Mouse (Mus musculus): Measurements from ENCODE around the gene Znrf1. TPM values are rescaled to one million over a fixed set of nuclear protein-coding genes. Genes with fewer than 3 reads are reported as not detected.

The Znrf1 gene
- polyA plus RNA-seq, 1 experiment from 2014 or later = 48.7 TPM

GRCm38 (mm10) chr8:111648834-111649233 lies 112.9 kb downstream of the Znrf1 start:
- Histone ChIP-seq H3K27me3 (ENCODE audit: control insufficient read depth, insufficient read depth, low read length) (no peaks in the 10 kb centered on the region), H3K4me3 (ENCODE audit: low read depth, low read length) (no peak overlapping the region), H3K4me2 (replicated peaks; ENCODE audit: low read depth, low read length) (no peak overlapping the region), H3K27ac (ENCODE audit: low read depth, low read length) (no peak overlapping the region), H3K9me3 (ENCODE audit: control insufficient read depth, low read length) (no peaks in the 10 kb centered on the region), H3K9ac (ENCODE audit: low read depth, low read length) (no peak overlapping the region), H3K36me3 (ENCODE audit: control insufficient read depth, insufficient read depth, low read length) (no peaks in the 10 kb centered on the region), H3K4me1 (replicated peaks; ENCODE audit: control insufficient read depth, insufficient read depth, low read length) (no peaks in the 10 kb centered on the region)
- 58% methylated on average over 2 of the region's 2 CpGs for WGBS
- ATAC-seq (ENCODE audit: low FRiP score) (no peak), DNase-seq (ENCODE audit: low spot score) (no peak)

- H3K4me2 ChIP-seq (replicated peaks; ENCODE audit: low read depth, low read length) = no peak overlapping the region
- H3K4me3 ChIP-seq (ENCODE audit: low read depth, low read length) = no peak overlapping the region
- DNase-seq (ENCODE audit: low spot score) (no peak), ATAC-seq (ENCODE audit: low FRiP score) (no peak)
- no peak overlapping the region for H3K27ac ChIP-seq (ENCODE audit: low read depth, low read length)
- 86% methylated on average over 3 of the region's 3 CpGs for WGBS
- no peaks in the 10 kb centered on the region for H3K27me3 ChIP-seq (ENCODE audit: control insufficient read depth, insufficient read depth, low read length)
- H3K4me1 ChIP-seq (replicated peaks; ENCODE audit: control insufficient read depth, insufficient read depth, low read length) = no peaks in the 10 kb centered on the region
- no peak overlapping the region for H3K9ac ChIP-seq (ENCODE audit: low read depth, low read length)
- H3K36me3 ChIP-seq (ENCODE audit: control insufficient read depth, insufficient read depth, low read length) = no peaks in the 10 kb centered on the region
- H3K9me3 ChIP-seq (ENCODE audit: control insufficient read depth, low read length) = no peaks in the 10 kb centered on the region
Measured at GRCm38 (mm10) chr8:111650651-111651050, 114.8 kb downstream of the Znrf1 start.

- Histone ChIP-seq H3K36me3 (ENCODE audit: control insufficient read depth, insufficient read depth, low read length) (no peaks in the 10 kb centered on the region), H3K9me3 (ENCODE audit: control insufficient read depth, low read length) (no peaks in the 10 kb centered on the region), H3K27ac (ENCODE audit: low read depth, low read length) (no peak overlapping the region), H3K4me3 (ENCODE audit: low read depth, low read length) (no peak overlapping the region), H3K9ac (ENCODE audit: low read depth, low read length) (no peak overlapping the region), H3K4me1 (replicated peaks; ENCODE audit: control insufficient read depth, insufficient read depth, low read length) (no peaks in the 10 kb centered on the region), H3K27me3 (ENCODE audit: control insufficient read depth, insufficient read depth, low read length) (no peaks in the 10 kb centered on the region), H3K4me2 (replicated peaks; ENCODE audit: low read depth, low read length) (no peak overlapping the region)
- 96% methylated on average over 2 of the region's 2 CpGs for WGBS
- DNase-seq (ENCODE audit: low spot score) = no peak
- no peak for ATAC-seq (ENCODE audit: low FRiP score)
Measured at GRCm38 (mm10) chr8:111653524-111653923, 117.6 kb downstream of the Znrf1 start.

- DNase-seq (ENCODE audit: low spot score) = no peak
- Histone ChIP-seq H3K9ac (ENCODE audit: low read depth, low read length) (no peak overlapping the region), H3K36me3 (ENCODE audit: control insufficient read depth, insufficient read depth, low read length) (no peaks in the 10 kb centered on the region), H3K4me1 (replicated peaks; ENCODE audit: control insufficient read depth, insufficient read depth, low read length) (no peaks in the 10 kb centered on the region), H3K4me3 (ENCODE audit: low read depth, low read length) (no peak overlapping the region), H3K4me2 (replicated peaks; ENCODE audit: low read depth, low read length) (no peak overlapping the region), H3K27me3 (ENCODE audit: control insufficient read depth, insufficient read depth, low read length) (no peaks in the 10 kb centered on the region), H3K9me3 (ENCODE audit: control insufficient read depth, low read length) (no peaks in the 10 kb centered on the region), H3K27ac (ENCODE audit: low read depth, low read length) (no peak overlapping the region)
- WGBS = 39% methylated on average over 1 of the region's 1 CpGs
- no peak for ATAC-seq (ENCODE audit: low FRiP score)
Measured at GRCm38 (mm10) chr8:111657312-111657854, 121.5 kb downstream of the Znrf1 start.

GRCm38 (mm10) chr8:111658819-111659423 lies 123.0 kb downstream of the Znrf1 start:
- Histone ChIP-seq H3K4me1 (replicated peaks; ENCODE audit: control insufficient read depth, insufficient read depth, low read length) (no peaks in the 10 kb centered on the region), H3K27ac (ENCODE audit: low read depth, low read length) (no peak overlapping the region), H3K36me3 (ENCODE audit: control insufficient read depth, insufficient read depth, low read length) (no peaks in the 10 kb centered on the region), H3K27me3 (ENCODE audit: control insufficient read depth, insufficient read depth, low read length) (no peaks in the 10 kb centered on the region), H3K9me3 (ENCODE audit: control insufficient read depth, low read length) (no peaks in the 10 kb centered on the region), H3K9ac (ENCODE audit: low read depth, low read length) (no peak overlapping the region), H3K4me3 (ENCODE audit: low read depth, low read length) (no peak overlapping the region), H3K4me2 (replicated peaks; ENCODE audit: low read depth, low read length) (no peak overlapping the region)
- no peak for ATAC-seq (ENCODE audit: low FRiP score)
- no peak for DNase-seq (ENCODE audit: low spot score)
- 88% methylated on average over 6 of the region's 6 CpGs for WGBS

GRCm38 (mm10) chr8:111662473-111662872 lies 126.6 kb downstream of the Znrf1 start:
- Histone ChIP-seq H3K9me3 (ENCODE audit: control insufficient read depth, low read length) (no peaks in the 10 kb centered on the region), H3K4me2 (replicated peaks; ENCODE audit: low read depth, low read length) (no peak overlapping the region), H3K27me3 (ENCODE audit: control insufficient read depth, insufficient read depth, low read length) (no peaks in the 10 kb centered on the region), H3K4me3 (ENCODE audit: low read depth, low read length) (no peak overlapping the region), H3K27ac (ENCODE audit: low read depth, low read length) (no peak overlapping the region), H3K36me3 (ENCODE audit: control insufficient read depth, insufficient read depth, low read length) (no peaks in the 10 kb centered on the region), H3K9ac (ENCODE audit: low read depth, low read length) (no peak overlapping the region), H3K4me1 (replicated peaks; ENCODE audit: control insufficient read depth, insufficient read depth, low read length) (no peaks in the 10 kb centered on the region)
- no peak for ATAC-seq (ENCODE audit: low FRiP score)
- 92% methylated on average over 3 of the region's 3 CpGs for WGBS
- DNase-seq (ENCODE audit: low spot score) = peak; percentile 79

- Histone ChIP-seq H3K4me3 (ENCODE audit: low read depth, low read length) (no peak overlapping the region), H3K4me2 (replicated peaks; ENCODE audit: low read depth, low read length) (no peak overlapping the region), H3K27ac (ENCODE audit: low read depth, low read length) (no peak overlapping the region), H3K4me1 (replicated peaks; ENCODE audit: control insufficient read depth, insufficient read depth, low read length) (no peaks in the 10 kb centered on the region), H3K36me3 (ENCODE audit: control insufficient read depth, insufficient read depth, low read length) (peaks cover 8% of the 10 kb centered on the region), H3K9ac (ENCODE audit: low read depth, low read length) (no peak overlapping the region), H3K27me3 (ENCODE audit: control insufficient read depth, insufficient read depth, low read length) (no peaks in the 10 kb centered on the region), H3K9me3 (ENCODE audit: control insufficient read depth, low read length) (no peaks in the 10 kb centered on the region)
- ATAC-seq (ENCODE audit: low FRiP score) (no peak), DNase-seq (ENCODE audit: low spot score) (no peak)
- WGBS = 92% methylated on average over 2 of the region's 2 CpGs
Measured at GRCm38 (mm10) chr8:111666751-111667150, 130.9 kb downstream of the Znrf1 start.

Other genes starting within 250 kb of the Znrf1 start
- gene Rfwd3, start 235.9 kb upstream of the Znrf1 start, polyA plus RNA-seq (2014; fragmentation: Nextera tagmentation; extraction: Ambion mirVana) = 64.5 and 84.4 TPM in 2 replicates
- 0.14 and 1.3 TPM in 2 replicates for gene Mlkl, start 197.9 kb upstream of the Znrf1 start, polyA plus RNA-seq (2014; fragmentation: Nextera tagmentation; extraction: Ambion mirVana)
- gene Fa2h, start 142.3 kb upstream of the Znrf1 start, polyA plus RNA-seq (2014; fragmentation: Nextera tagmentation; extraction: Ambion mirVana) = 0.15 TPM in 1 of 2 replicates, not detected in the other
- 2.9 and 4.6 TPM in 2 replicates for gene Wdr59, start 14.0 kb upstream of the Znrf1 start, polyA plus RNA-seq (2014; fragmentation: Nextera tagmentation; extraction: Ambion mirVana)
- 0.08 and 0.25 TPM in 2 replicates for gene Ldhd, start 94.3 kb downstream of the Znrf1 start, polyA plus RNA-seq (2014; fragmentation: Nextera tagmentation; extraction: Ambion mirVana)
- 24.5 and 25.1 TPM in 2 replicates for gene Zfp1, start 107.3 kb downstream of the Znrf1 start, polyA plus RNA-seq (2014; fragmentation: Nextera tagmentation; extraction: Ambion mirVana)
- not detected in 2 replicates for gene Ctrb1, start 154.9 kb downstream of the Znrf1 start, polyA plus RNA-seq (2014; fragmentation: Nextera tagmentation; extraction: Ambion mirVana)
- gene Bcar1, start 207.7 kb downstream of the Znrf1 start, polyA plus RNA-seq (2014; fragmentation: Nextera tagmentation; extraction: Ambion mirVana) = 43.3 and 47.3 TPM in 2 replicates